Mouse (Mus musculus): ENCODE measurements around the gene Vmp1.
A peak's percentile ranks its signal among the peaks of the same experiment; 100 is the strongest.

Gene Vmp1

GRCm38 (mm10) chr11:86683395-86684125 lies at the start of gene Vmp1, which contains the start of gene Ptrh2:
Gene Vmp1, minus strand, starts transcription at chr11:86683836.
Gene Ptrh2, plus strand, starts transcription at chr11:86683985.
- DNase-seq (ENCODE audit: low read depth, low spot score): peak; percentile 94

GRCm38 (mm10) chr11:86731443-86731842 lies 47.8 kb upstream of the Vmp1 start:
- DNase-seq (ENCODE audit: low read depth, low spot score): no peak

DNA sequence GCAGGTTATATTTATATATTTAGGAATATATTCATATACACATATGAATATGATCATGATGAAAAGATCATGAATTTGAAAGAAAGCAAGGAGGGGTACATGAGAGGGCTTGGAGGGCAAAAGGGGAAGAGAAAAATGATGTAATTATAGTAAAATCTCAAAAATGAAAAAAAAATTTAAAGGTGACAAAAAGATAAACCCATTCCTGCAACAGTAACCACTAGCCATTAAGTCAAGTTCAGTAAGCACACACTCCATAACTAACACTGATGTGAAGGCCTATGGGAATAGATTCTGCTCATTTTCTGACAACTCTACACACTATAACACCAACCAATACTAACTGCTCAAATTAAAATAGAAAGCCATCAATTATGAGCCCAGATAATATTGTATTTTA lies 42.0 kb upstream of the Vmp1 start:
- DNase-seq (ENCODE audit: low read depth, low spot score): no peak

DNA sequence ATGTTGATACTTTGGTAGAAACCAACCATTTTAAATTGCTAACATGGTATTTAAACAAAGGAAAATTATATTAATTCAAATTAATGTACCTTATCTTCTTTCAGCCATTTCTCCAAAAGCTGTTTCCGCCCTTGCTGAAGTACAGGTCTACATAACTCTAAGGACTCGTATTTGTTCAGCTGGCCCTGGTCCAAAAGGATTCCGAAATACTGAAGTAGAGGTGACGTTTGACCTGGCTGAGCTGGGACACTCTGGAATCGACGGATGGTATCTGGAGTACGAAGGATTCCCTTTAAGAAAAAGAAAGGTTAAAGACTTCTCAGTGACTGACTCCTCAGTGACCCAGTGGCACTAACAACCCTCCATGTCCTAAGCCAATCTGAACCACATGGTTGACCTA lies 41.3 kb upstream of the Vmp1 start:
- DNase-seq (ENCODE audit: low read depth, low spot score): no peak

DNA sequence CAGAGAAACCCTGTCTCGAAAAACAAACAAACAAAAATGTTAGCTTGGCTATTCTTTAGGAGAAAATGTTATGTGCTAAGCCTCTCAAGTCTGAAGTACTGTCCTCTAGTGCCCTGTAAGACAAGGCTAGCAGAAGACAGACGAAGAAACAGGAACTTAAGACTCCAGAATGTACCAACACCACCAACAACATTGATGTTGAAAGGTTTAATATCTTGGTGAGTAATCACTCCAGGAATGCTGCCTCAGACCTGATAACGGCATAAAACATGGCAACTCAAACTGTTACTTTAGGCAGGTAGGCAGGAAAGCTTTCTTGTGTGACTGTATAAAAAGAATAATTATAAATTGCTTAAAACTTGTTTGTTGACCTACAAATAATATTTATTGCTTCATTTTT lies 40.4 kb upstream of the Vmp1 start:
- DNase-seq (ENCODE audit: low read depth, low spot score): no peak

- DNase-seq (ENCODE audit: low read depth, low spot score): no peak
Observed at GRCm38 (mm10) chr11:86719390-86719789, 35.8 kb upstream of the Vmp1 start.

GRCm38 (mm10) chr11:86718369-86718768 lies 34.7 kb upstream of the Vmp1 start:
- no peak for DNase-seq (ENCODE audit: low read depth, low spot score)

DNA sequence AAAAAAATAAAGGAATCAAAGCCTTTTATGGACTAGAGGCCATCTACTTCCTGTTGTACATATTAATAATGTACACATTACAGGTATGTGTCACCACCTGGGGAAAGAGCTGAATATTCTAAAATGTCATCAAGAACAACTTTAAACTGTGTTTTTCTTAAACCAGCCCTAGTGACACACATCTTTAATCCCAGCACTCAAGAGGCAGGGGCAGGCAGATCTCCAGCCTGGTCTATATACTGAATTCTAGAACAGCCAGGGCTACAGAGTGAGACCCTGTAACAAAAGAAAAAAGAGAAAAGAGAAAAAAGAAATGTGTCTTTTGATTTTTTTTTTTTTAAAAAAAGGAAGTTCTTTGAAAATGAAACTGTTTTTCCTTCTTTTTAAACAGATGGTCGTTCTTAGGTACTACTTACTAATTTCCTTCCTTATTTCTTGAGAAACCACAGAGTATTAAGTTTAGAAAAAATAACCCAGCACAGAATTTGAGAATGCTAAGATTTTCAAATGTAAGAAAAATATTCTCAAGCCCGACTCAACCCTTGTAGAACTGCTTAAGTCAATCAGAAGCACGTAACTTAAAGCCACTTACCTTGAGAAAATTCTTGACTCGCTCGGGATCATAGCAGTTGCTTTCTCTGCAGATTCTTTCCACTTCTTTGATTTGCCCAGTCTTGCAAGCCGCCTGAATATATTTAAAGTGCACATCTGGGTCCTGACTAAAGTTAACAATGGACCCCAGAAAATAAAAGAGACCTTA lies 33.9 kb upstream of the Vmp1 start:
- no peak for DNase-seq (ENCODE audit: low read depth, low spot score)

DNA sequence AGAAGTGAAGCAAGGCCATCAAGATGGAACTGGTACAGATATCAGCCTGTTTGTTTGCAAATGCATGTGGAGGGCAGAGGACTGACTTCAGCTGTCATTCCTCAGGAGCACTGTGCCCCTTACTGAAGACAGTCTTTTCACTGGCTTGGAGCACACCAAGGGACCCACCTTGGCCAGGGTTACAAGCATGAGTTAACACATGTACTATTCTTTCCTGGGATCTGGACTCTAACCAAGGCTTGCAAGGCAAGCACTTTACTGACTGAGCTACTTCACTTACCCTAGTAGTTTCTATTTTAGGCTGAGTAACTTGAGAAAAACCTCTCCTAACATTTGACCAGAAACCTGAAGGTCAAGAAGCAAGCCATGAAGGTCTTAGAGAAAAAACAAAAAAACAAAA lies 31.0 kb upstream of the Vmp1 start:
- no peak for DNase-seq (ENCODE audit: low read depth, low spot score)

GRCm38 (mm10) chr11:86701151-86701550 lies 17.5 kb upstream of the Vmp1 start:
- DNase-seq (ENCODE audit: low read depth, low spot score): no peak

GRCm38 (mm10) chr11:86695461-86695860 lies 11.8 kb upstream of the Vmp1 start:
- DNase-seq (ENCODE audit: low read depth, low spot score): no peak

DNA sequence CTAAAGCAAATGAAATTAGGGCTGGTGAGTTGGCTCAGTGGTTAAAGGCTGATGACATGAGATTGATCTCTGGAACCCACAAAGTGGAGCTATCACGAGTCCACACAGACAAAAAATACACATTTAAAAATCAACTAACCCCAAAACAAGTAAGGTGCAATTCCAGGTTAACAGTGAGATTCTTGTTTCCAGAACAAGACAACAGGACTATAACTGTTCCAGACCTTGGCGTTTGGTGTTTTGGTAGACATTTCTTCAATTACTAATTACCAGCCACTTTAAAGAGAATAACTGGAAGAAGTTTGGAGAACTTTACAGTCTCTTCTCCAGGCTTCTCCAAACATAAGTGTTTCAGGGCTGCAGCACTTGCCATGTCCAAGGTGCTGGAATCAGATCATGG lies 8.9 kb upstream of the Vmp1 start:
- no peak for DNase-seq (ENCODE audit: low read depth, low spot score)

- no peak for DNase-seq (ENCODE audit: low read depth, low spot score)
Observed at GRCm38 (mm10) chr11:86691956-86692355, 8.3 kb upstream of the Vmp1 start.

DNA sequence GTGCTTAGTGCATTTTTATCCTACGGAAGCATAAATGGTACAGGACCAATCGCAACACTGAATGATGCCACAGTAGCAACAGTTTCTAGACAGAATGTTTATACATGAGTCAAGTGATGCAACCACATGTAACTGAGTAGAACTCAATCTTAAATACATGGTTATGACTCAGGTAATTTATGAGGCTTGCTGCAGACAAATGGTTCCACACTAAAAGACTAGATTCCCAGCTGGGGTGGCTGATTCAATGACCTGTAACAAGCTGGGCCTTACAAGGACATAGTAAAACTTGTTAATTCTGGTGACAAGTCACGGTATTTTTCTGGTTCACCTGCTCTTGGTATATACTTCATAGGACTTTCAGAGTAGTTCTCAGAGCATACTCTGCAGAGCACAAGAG lies 7.8 kb upstream of the Vmp1 start:
- no peak for DNase-seq (ENCODE audit: low read depth, low spot score)

- DNase-seq (ENCODE audit: low read depth, low spot score): no peak
Observed at GRCm38 (mm10) chr11:86690383-86690782, 6.7 kb upstream of the Vmp1 start.

GRCm38 (mm10) chr11:86685366-86685765 lies 1.7 kb upstream of the Vmp1 start:
- DNase-seq (ENCODE audit: low read depth, low spot score): no peak

GRCm38 (mm10) chr11:86684126-86685012 lies 733 bp upstream of the Vmp1 start:
- no peak for DNase-seq (ENCODE audit: low read depth, low spot score)

DNA sequence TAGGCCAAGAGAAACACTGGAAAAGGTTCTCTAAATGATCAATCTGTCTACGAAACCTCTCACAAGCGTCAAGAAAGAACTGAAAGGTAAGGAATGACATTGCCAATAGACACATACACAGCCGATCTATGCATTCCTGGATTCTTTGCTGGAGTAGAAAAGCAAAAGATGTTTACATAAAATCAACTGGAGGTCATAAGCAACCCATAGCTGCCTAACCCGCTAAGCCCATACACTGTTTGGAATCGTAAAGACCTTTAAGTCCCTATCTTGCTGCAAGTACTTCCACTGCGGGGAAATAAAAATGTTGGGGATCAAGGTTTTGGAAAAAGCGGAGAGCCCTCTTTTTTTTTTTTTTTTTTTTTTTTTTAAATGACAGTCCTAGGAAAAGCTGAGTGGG lies 775 bp downstream of the Vmp1 start:
- no peak for DNase-seq (ENCODE audit: low read depth, low spot score)

DNA sequence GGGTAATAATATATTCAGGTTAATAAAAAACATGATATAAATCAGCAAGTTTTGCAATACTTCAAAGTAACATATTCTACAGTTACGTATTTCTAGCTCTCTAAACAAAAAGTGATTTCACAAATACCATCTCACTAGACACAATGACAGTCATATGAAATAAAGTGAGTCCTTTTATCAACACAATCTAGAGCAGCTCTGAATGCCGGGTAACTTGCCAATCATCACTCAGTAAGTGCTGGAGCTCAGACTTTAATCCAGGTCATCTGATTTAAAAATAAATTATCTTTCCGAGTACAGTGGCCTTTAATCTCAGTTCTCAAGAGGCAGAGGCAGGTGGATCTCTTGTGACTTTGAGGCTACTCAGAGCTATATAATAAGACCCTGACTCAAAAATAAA lies 2.2 kb downstream of the Vmp1 start:
- no peak for DNase-seq (ENCODE audit: low read depth, low spot score)

DNA sequence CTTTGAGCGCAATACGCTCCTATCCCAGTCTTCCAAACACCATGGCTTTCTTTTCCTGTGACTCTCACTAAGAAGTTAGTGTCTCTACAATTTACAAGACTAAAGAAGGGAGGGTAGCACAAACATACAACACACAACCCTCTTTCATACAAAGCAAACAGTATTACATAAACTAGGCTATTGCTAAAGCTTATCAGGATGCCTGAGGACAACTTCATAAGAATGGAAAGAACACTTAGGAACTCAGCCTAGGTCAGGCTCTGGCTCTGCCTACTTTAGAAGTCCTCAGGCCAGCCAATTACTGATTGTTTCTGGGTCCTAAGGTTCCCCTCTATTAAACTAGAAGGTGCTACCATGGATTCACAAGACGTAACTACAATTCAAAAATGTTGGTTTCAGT lies 2.9 kb downstream of the Vmp1 start:
- DNase-seq (ENCODE audit: low read depth, low spot score): no peak

- DNase-seq (ENCODE audit: low read depth, low spot score): no peak
Observed at GRCm38 (mm10) chr11:86678957-86679356, 4.7 kb downstream of the Vmp1 start.

- no peak for DNase-seq (ENCODE audit: low read depth, low spot score)
Observed at GRCm38 (mm10) chr11:86675520-86675919, 8.1 kb downstream of the Vmp1 start.

Data from CD4-positive helper T cell, adult 2 months (primary cell).